Mouse (Mus musculus): ENCODE results near the gene Cyp11a1.

DNA sequence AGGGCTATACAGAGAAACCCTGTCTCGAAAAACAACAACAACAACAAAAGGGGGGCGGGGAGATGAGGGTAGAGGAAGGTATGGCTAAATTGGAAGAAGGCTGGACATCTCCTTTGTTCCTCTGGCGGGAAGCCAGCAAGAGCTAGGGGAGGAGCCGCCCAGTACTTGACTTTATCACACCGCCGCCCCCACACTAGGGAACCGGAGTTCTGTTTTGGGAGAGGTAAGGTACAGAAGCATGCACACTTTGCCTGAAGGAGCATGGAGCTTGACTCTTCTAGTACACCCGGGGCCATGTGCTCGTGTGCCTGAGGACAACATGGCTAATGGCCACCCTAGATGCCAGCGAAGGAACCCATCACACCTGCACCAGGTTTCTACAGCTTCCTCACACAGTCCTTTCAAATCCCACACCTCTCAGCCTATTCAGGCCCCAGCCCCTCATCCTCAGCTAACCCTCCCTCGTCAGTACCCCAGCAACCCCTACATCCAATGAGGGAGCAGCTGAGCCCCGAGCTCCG, 8.6 kb upstream of the Cyp11a1 start:
- TF ChIP-seq CTCF (IDR thresholded peaks at IDR 0.05; ENCODE audit: low read depth, low read length): no peak
- TF ChIP-seq EP300 (IDR thresholded peaks at IDR 0.05; ENCODE audit: insufficient read depth, low read depth, low read length): no peak
- TF ChIP-seq POLR2A (IDR thresholded peaks at IDR 0.05; ENCODE audit: insufficient read depth, low read length): no peak
